Mouse (Mus musculus): ENCODE measurements around the gene Tardbp. TPM values are rescaled to one million over a fixed set of nuclear protein-coding genes. Genes with fewer than 3 reads are reported as not detected.

The Tardbp gene
- polyA plus RNA-seq, 1 experiment from 2014 or later, result 337 TPM

GRCm38 (mm10) chr4:148593996-148594395 is 32.8 kb downstream of the Tardbp start:
- 92% methylated on average over 11 of the region's 11 CpGs for WGBS

GRCm38 (mm10) chr4:148591637-148592380 is 35.0 kb downstream of the Tardbp start:
- H3K27ac ChIP-seq (ENCODE audit: low read length), result no peak overlapping the region
- no peaks in the 10 kb centered on the region for H3K27me3 ChIP-seq (ENCODE audit: insufficient read depth, low read length)
- H3K4me3 ChIP-seq (ENCODE audit: low read length), result peak overlapping the region; percentile 95
- WGBS, result under 1% methylated on average over 53 of the region's 53 CpGs
- H3K4me2 ChIP-seq (replicated peaks; ENCODE audit: low read depth, low read length), result peak overlapping the region; percentile 96
- H3K9me3 ChIP-seq (ENCODE audit: low read length), result no peaks in the 10 kb centered on the region
- H3K36me3 ChIP-seq (ENCODE audit: insufficient read depth, low read length), result peaks cover 35% of the 10 kb centered on the region
- peaks cover 14% of the 10 kb centered on the region for H3K4me1 ChIP-seq (ENCODE audit: insufficient read depth, low read length)
- ATAC-seq (ENCODE audit: low FRiP score, low TSS enrichment), result peak; percentile 44
- H3K9ac ChIP-seq (replicated peaks; ENCODE audit: low read length), result peak overlapping the region; percentile 87

More at GRCm38 (mm10) chr4:148593996-148594395, 32.8 kb downstream of the Tardbp start:
- Histone ChIP-seq H3K9me3 (ENCODE audit: low read length) (peaks cover 6% of the 10 kb centered on the region), H3K4me3 (ENCODE audit: low read length) (no peak overlapping the region), H3K36me3 (ENCODE audit: insufficient read depth, low read length) (peaks cover 55% of the 10 kb centered on the region), H3K27me3 (ENCODE audit: insufficient read depth, low read length) (no peaks in the 10 kb centered on the region), H3K27ac (ENCODE audit: low read length) (no peak overlapping the region), H3K4me2 (replicated peaks; ENCODE audit: low read depth, low read length) (no peak overlapping the region), H3K9ac (replicated peaks; ENCODE audit: low read length) (no peak overlapping the region), H3K4me1 (ENCODE audit: insufficient read depth, low read length) (peaks cover 14% of the 10 kb centered on the region)
- no peak for ATAC-seq (ENCODE audit: low FRiP score, low TSS enrichment)

- H3K36me3 ChIP-seq (ENCODE audit: insufficient read depth, low read length), result peaks cover 29% of the 10 kb centered on the region
- no peaks in the 10 kb centered on the region for H3K9me3 ChIP-seq (ENCODE audit: low read length)
- under 1% methylated on average over 39 of the region's 50 CpGs for WGBS
- peak within 1 kb of the TSS; percentile 76 for H3K27ac ChIP-seq (ENCODE audit: low read length)
- no peaks in the 10 kb centered on the region for H3K27me3 ChIP-seq (ENCODE audit: insufficient read depth, low read length)
- H3K4me2 ChIP-seq (replicated peaks; ENCODE audit: low read depth, low read length), result peak within 1 kb of the TSS; percentile 96
- ATAC-seq (ENCODE audit: low FRiP score, low TSS enrichment), result peak; percentile 100
- H3K4me3 ChIP-seq (ENCODE audit: low read length), result peak within 1 kb of the TSS; percentile 95
- peaks cover 14% of the 10 kb centered on the region for H3K4me1 ChIP-seq (ENCODE audit: insufficient read depth, low read length)
- peak within 1 kb of the TSS; percentile 87 for H3K9ac ChIP-seq (replicated peaks; ENCODE audit: low read length)
These were observed 35.6 kb downstream of the Tardbp start, which contains the start of gene Srm for GRCm38 (mm10) chr4:148591171-148591630. Srm (plus strand) TSS chr4:148591503.

GRCm38 (mm10) chr4:148590421-148591170 is 36.2 kb downstream of the Tardbp start:
- WGBS, result 3% methylated on average over 18 of the region's 18 CpGs
- Histone ChIP-seq H3K9ac (replicated peaks; ENCODE audit: low read length) (peak overlapping the region; percentile 69), H3K4me2 (replicated peaks; ENCODE audit: low read depth, low read length) (peak overlapping the region; percentile 66), H3K4me1 (ENCODE audit: insufficient read depth, low read length) (peaks cover 14% of the 10 kb centered on the region), H3K27me3 (ENCODE audit: insufficient read depth, low read length) (no peaks in the 10 kb centered on the region), H3K4me3 (ENCODE audit: low read length) (peak overlapping the region; percentile 95), H3K27ac (ENCODE audit: low read length) (peak overlapping the region; percentile 76), H3K36me3 (ENCODE audit: insufficient read depth, low read length) (peaks cover 23% of the 10 kb centered on the region), H3K9me3 (ENCODE audit: low read length) (no peaks in the 10 kb centered on the region)
- no peak for ATAC-seq (ENCODE audit: low FRiP score, low TSS enrichment)

GRCm38 (mm10) chr4:148589565-148589964 is 37.3 kb downstream of the Tardbp start:
- Histone ChIP-seq H3K4me3 (ENCODE audit: low read length) (no peak overlapping the region), H3K27me3 (ENCODE audit: insufficient read depth, low read length) (no peaks in the 10 kb centered on the region), H3K4me1 (ENCODE audit: insufficient read depth, low read length) (peaks cover 14% of the 10 kb centered on the region), H3K36me3 (ENCODE audit: insufficient read depth, low read length) (peaks cover 13% of the 10 kb centered on the region), H3K9ac (replicated peaks; ENCODE audit: low read length) (no peak overlapping the region), H3K4me2 (replicated peaks; ENCODE audit: low read depth, low read length) (no peak overlapping the region), H3K27ac (ENCODE audit: low read length) (no peak overlapping the region), H3K9me3 (ENCODE audit: low read length) (no peaks in the 10 kb centered on the region)
- no peak for ATAC-seq (ENCODE audit: low FRiP score, low TSS enrichment)
- WGBS, result 59% methylated on average over 6 of the region's 8 CpGs

GRCm38 (mm10) chr4:148588793-148589192 is 38.0 kb downstream of the Tardbp start:
- peaks cover 5% of the 10 kb centered on the region for H3K36me3 ChIP-seq (ENCODE audit: insufficient read depth, low read length)
- H3K9ac ChIP-seq (replicated peaks; ENCODE audit: low read length), result no peak overlapping the region
- no peak overlapping the region for H3K4me3 ChIP-seq (ENCODE audit: low read length)
- H3K27ac ChIP-seq (ENCODE audit: low read length), result no peak overlapping the region
- no peaks in the 10 kb centered on the region for H3K9me3 ChIP-seq (ENCODE audit: low read length)
- 82% methylated on average over 9 of the region's 9 CpGs for WGBS
- ATAC-seq (ENCODE audit: low FRiP score, low TSS enrichment), result no peak
- H3K27me3 ChIP-seq (ENCODE audit: insufficient read depth, low read length), result no peaks in the 10 kb centered on the region
- H3K4me1 ChIP-seq (ENCODE audit: insufficient read depth, low read length), result peaks cover 14% of the 10 kb centered on the region
- H3K4me2 ChIP-seq (replicated peaks; ENCODE audit: low read depth, low read length), result no peak overlapping the region

- no peak overlapping the region for H3K27ac ChIP-seq (ENCODE audit: low read length)
- WGBS, result 75% methylated on average over 9 of the region's 9 CpGs
- no peak overlapping the region for H3K4me2 ChIP-seq (replicated peaks; ENCODE audit: low read depth, low read length)
- H3K27me3 ChIP-seq (ENCODE audit: insufficient read depth, low read length), result no peaks in the 10 kb centered on the region
- H3K4me3 ChIP-seq (ENCODE audit: low read length), result no peak overlapping the region
- H3K4me1 ChIP-seq (ENCODE audit: insufficient read depth, low read length), result 0 out of 2 replicates have a peak, but pooled peaks cover 3% of the 10 kb centered on the region
- H3K36me3 ChIP-seq (ENCODE audit: insufficient read depth, low read length), result peaks cover 14% of the 10 kb centered on the region; the same call in 1 of the 2 replicates
- ATAC-seq (ENCODE audit: low FRiP score, low TSS enrichment), result no peak
- no peaks in the 10 kb centered on the region for H3K9me3 ChIP-seq (ENCODE audit: low read length)
- H3K9ac ChIP-seq (replicated peaks; ENCODE audit: low read length), result no peak overlapping the region
These were observed 40.2 kb downstream of the Tardbp start for GRCm38 (mm10) chr4:148586648-148587047.

- H3K27ac ChIP-seq (ENCODE audit: low read length), result no peak overlapping the region
- no peak overlapping the region for H3K4me2 ChIP-seq (replicated peaks; ENCODE audit: low read depth, low read length)
- no peak overlapping the region for H3K9ac ChIP-seq (replicated peaks; ENCODE audit: low read length)
- no peak overlapping the region for H3K4me3 ChIP-seq (ENCODE audit: low read length)
- H3K27me3 ChIP-seq (ENCODE audit: insufficient read depth, low read length), result no peaks in the 10 kb centered on the region
- peaks cover 44% of the 10 kb centered on the region for H3K36me3 ChIP-seq (ENCODE audit: insufficient read depth, low read length)
- no peaks in the 10 kb centered on the region for H3K4me1 ChIP-seq (ENCODE audit: insufficient read depth, low read length)
- no peaks in the 10 kb centered on the region for H3K9me3 ChIP-seq (ENCODE audit: low read length)
- ATAC-seq (ENCODE audit: low FRiP score, low TSS enrichment), result no peak
- WGBS, result 72% methylated on average over 4 of the region's 4 CpGs
These were observed 43.6 kb downstream of the Tardbp start for GRCm38 (mm10) chr4:148583257-148583656.

- WGBS, result 84% methylated on average over 5 of the region's 5 CpGs
- H3K27me3 ChIP-seq (ENCODE audit: insufficient read depth, low read length), result no peaks in the 10 kb centered on the region
- no peak overlapping the region for H3K4me2 ChIP-seq (replicated peaks; ENCODE audit: low read depth, low read length)
- no peak for ATAC-seq (ENCODE audit: low FRiP score, low TSS enrichment)
- H3K36me3 ChIP-seq (ENCODE audit: insufficient read depth, low read length), result peaks cover 61% of the 10 kb centered on the region
- H3K9ac ChIP-seq (replicated peaks; ENCODE audit: low read length), result no peak overlapping the region
- no peak overlapping the region for H3K27ac ChIP-seq (ENCODE audit: low read length)
- no peaks in the 10 kb centered on the region for H3K9me3 ChIP-seq (ENCODE audit: low read length)
- H3K4me3 ChIP-seq (ENCODE audit: low read length), result no peak overlapping the region
- no peaks in the 10 kb centered on the region for H3K4me1 ChIP-seq (ENCODE audit: insufficient read depth, low read length)
These were observed 45.4 kb downstream of the Tardbp start for GRCm38 (mm10) chr4:148581422-148581821.

All from kidney, embryonic 16.5 days (tissue).